Mouse (Mus musculus): ENCODE measurements around the gene Ppp2r3c. TPM values are rescaled to one million over a fixed set of nuclear protein-coding genes. Genes with fewer than 3 reads are reported as not detected.
"Not testable (repeated sequence)": the region's sequence is repeated elsewhere in the genome, so short reads cannot be mapped to it uniquely, and the experiment has no call there.

Ppp2r3c gene
- polyA plus RNA-seq, 1 experiment from 2014 or later, result 26.2 TPM

GRCm38 (mm10) chr12:55242243-55242642 lies 60.6 kb downstream of the Ppp2r3c start:
- not testable (repeated sequence) for H3K36me3 ChIP-seq; H3K27me3 ChIP-seq; H3K9ac ChIP-seq; H3K27ac ChIP-seq; H3K9me3 ChIP-seq (replicated peaks); H3K4me1 ChIP-seq; H3K4me3 ChIP-seq; H3K4me2 ChIP-seq (replicated peaks); ATAC-seq (ENCODE audit: low FRiP score)
- WGBS, result no CpG with 5 or more reads among the region's 8 CpGs

DNA sequence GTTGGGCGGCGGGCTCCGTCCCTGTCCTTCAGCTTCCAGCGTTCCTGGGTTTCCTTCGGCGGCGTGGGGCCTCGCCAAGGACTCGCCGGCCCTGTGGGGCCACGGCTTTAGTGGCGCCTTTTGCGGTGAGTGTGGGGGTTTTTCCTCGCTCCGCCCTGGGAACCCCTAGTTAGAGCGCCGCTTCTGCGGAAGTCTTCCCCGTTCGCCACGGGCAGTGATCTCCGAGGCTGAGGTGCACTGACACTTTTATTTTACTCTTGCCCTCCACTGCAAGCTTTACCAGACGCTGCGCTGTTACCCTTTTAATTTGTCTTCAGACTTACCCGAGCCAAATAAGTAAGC lies 72.3 kb downstream of the Ppp2r3c start:
- H3K36me3 ChIP-seq; H3K27me3 ChIP-seq; H3K9ac ChIP-seq; H3K9me3 ChIP-seq (replicated peaks); H3K27ac ChIP-seq; H3K4me1 ChIP-seq; ATAC-seq (ENCODE audit: low FRiP score): not testable (repeated sequence)
- 2% methylated on average over 13 of the region's 25 CpGs for WGBS
- 0 out of 2 replicates have a peak overlapping the region, but pooled peaks have one; percentile 29 for H3K4me2 ChIP-seq (replicated peaks)
- peak overlapping the region; percentile 36 for H3K4me3 ChIP-seq

- ATAC-seq (ENCODE audit: low FRiP score), result peak; percentile 99
- H3K9me3 ChIP-seq (replicated peaks); H3K27ac ChIP-seq; H3K4me1 ChIP-seq; H3K9ac ChIP-seq; H3K27me3 ChIP-seq; H3K36me3 ChIP-seq: not testable (repeated sequence)
- 0 out of 2 replicates have a peak within 1 kb of the TSS, but pooled peaks have one; percentile 29 for H3K4me2 ChIP-seq (replicated peaks)
- no CpG with 5 or more reads among the region's 57 CpGs for WGBS
- H3K4me3 ChIP-seq, result peak within 1 kb of the TSS; percentile 36
These were observed 72.9 kb downstream of the Ppp2r3c start, which contains the start of gene Srp54c for GRCm38 (mm10) chr12:55229626-55230519. TSS of gene Srp54c (plus strand) at chr12:55230168.

Other genes with a start within 250 kb of the Ppp2r3c start
- gene 2700097O09Rik, start 222.9 kb downstream of the Ppp2r3c start, polyA plus RNA-seq (2016; fragmentation: Nextera tagmentation; extraction: Ambion mirVana), result 28.5 and 33.2 TPM in 2 replicates
- 153 and 171 TPM in 2 replicates for gene Srp54a, start 222.7 kb downstream of the Ppp2r3c start, polyA plus RNA-seq (2016; fragmentation: Nextera tagmentation; extraction: Ambion mirVana)
- gene Fam177a, start 178.5 kb downstream of the Ppp2r3c start, polyA plus RNA-seq (2016; fragmentation: Nextera tagmentation; extraction: Ambion mirVana), result 21.6 and 25.1 TPM in 2 replicates
- 59.5 and 65.2 TPM in 2 replicates for gene Srp54b, start 147.9 kb downstream of the Ppp2r3c start, polyA plus RNA-seq (2016; fragmentation: Nextera tagmentation; extraction: Ambion mirVana)
- gene 1700047I17Rik2, start 103.4 kb downstream of the Ppp2r3c start, polyA plus RNA-seq (2016; fragmentation: Nextera tagmentation; extraction: Ambion mirVana), result 0.09 and 3.7 TPM in 2 replicates
- 71.0 and 84.8 TPM in 2 replicates for gene Srp54c, start 72.8 kb downstream of the Ppp2r3c start, polyA plus RNA-seq (2016; fragmentation: Nextera tagmentation; extraction: Ambion mirVana)
- 12.0 and 13.3 TPM in 2 replicates for gene 1110008L16Rik, start 3.4 kb downstream of the Ppp2r3c start, polyA plus RNA-seq (2016; fragmentation: Nextera tagmentation; extraction: Ambion mirVana)
- gene Psma6, start 81.2 kb upstream of the Ppp2r3c start, polyA plus RNA-seq (2016; fragmentation: Nextera tagmentation; extraction: Ambion mirVana), result 382 and 419 TPM in 2 replicates
- gene Nfkbia, start 189.6 kb upstream of the Ppp2r3c start, polyA plus RNA-seq (2016; fragmentation: Nextera tagmentation; extraction: Ambion mirVana), result 42.8 and 49.1 TPM in 2 replicates

Data from hindbrain, embryonic 12.5 days (tissue).